Mouse (Mus musculus) neural tube, embryonic 13.5 days (tissue): ENCODE measurements around the gene Stk26. TPM values are rescaled to one million over a fixed set of nuclear protein-coding genes. Genes with fewer than 3 reads are reported as not detected.

Experiments
- ATAC-seq: fragments of 200-750 bp; cut with Nextera tagmentation; 2 replicates; pipeline ENCODE4 v1.8.0; 2017; ENCODE audit warnings: low read depth, mild to moderate bottlenecking, moderate TSS enrichment, moderate library complexity
- H3K27ac ChIP-seq: fragments of 300-500 bp; sonication (generic); replicated peaks from 2 replicates; pipeline ENCODE4 v1.5.1; 2015; ENCODE audit warnings: moderate library complexity, mild to moderate bottlenecking, inconsistent platforms
- H3K27me3 ChIP-seq: fragments of 300-500 bp; sonication (generic); 2 replicates; pipeline ENCODE4 v1.6.1; 2015; ENCODE audit warnings: mild to moderate bottlenecking, inconsistent platforms
- H3K36me3 ChIP-seq: fragments of 300-500 bp; sonication (generic); 2 replicates; pipeline ENCODE4 v1.6.1; 2015; ENCODE audit warnings: mild to moderate bottlenecking, inconsistent platforms
- H3K4me1 ChIP-seq: fragments of 300-500 bp; sonication (generic); replicated peaks from 2 replicates; pipeline ENCODE4 v1.6.1; 2015; ENCODE audit warnings: inconsistent platforms
- H3K4me2 ChIP-seq: fragments of 300-500 bp; sonication (generic); 2 replicates; pipeline ENCODE4 v1.6.1; 2015; ENCODE audit warnings: inconsistent platforms, mild to moderate bottlenecking, moderate library complexity
- H3K4me3 ChIP-seq: fragments of 300-500 bp; sonication (generic); 2 replicates; pipeline ENCODE4 v1.5.1; 2015; ENCODE audit warnings: mild to moderate bottlenecking, inconsistent platforms
- H3K9ac ChIP-seq: fragments of 300-500 bp; sonication (generic); 2 replicates; pipeline ENCODE4 v1.6.1; 2015; ENCODE audit warnings: moderate library complexity, mild to moderate bottlenecking, inconsistent platforms
- H3K9me3 ChIP-seq: fragments of 300-500 bp; sonication (generic); 2 replicates; pipeline ENCODE4 v1.6.1; 2016; ENCODE audit warnings: inconsistent platforms
- WGBS: fragments of 180-500 bp; shearing (Covaris S2); methylation state at CpG from one replicate; pipeline ENCODE4 v1.1.7; 2015; 5-methylcytosine and 5-hydroxymethylcytosine counted together
- polyA plus RNA-seq: library from polyadenylated mRNA; unstranded; fragments of >200 nt; fragmentation: Nextera tagmentation; extraction: Ambion mirVana; gene quantifications from 2 replicates; pipeline ENCODE4 v1.2.1, GENCODE M21; 2015

Stk26 gene
- polyA plus RNA-seq, 1 experiment from 2014 or later = 1.2 TPM

GRCm38 (mm10) chrX:50850428-50851184, 9.8 kb downstream of the Stk26 start:
- Histone ChIP-seq H3K4me2 (no peak overlapping the region), H3K9ac (no peak overlapping the region), H3K36me3 (no peaks in the 10 kb centered on the region), H3K9me3 (no peaks in the 10 kb centered on the region), H3K4me1 (no peaks in the 10 kb centered on the region), H3K27ac (no peak overlapping the region), H3K27me3 (no peaks in the 10 kb centered on the region), H3K4me3 (no peak overlapping the region)
- 90% methylated on average over 6 of the region's 6 CpGs for WGBS
- ATAC-seq = no peak

GRCm38 (mm10) chrX:50863771-50864170, 22.9 kb downstream of the Stk26 start:
- no peak for ATAC-seq
- Histone ChIP-seq H3K4me1 (no peaks in the 10 kb centered on the region), H3K4me3 (no peak overlapping the region), H3K9ac (no peak overlapping the region), H3K9me3 (no peaks in the 10 kb centered on the region), H3K4me2 (no peak overlapping the region), H3K27ac (no peak overlapping the region), H3K27me3 (no peaks in the 10 kb centered on the region), H3K36me3 (no peaks in the 10 kb centered on the region)
- WGBS = 78% methylated on average over 2 of the region's 2 CpGs

GRCm38 (mm10) chrX:50864734-50865133, 23.9 kb downstream of the Stk26 start:
- H3K9me3 ChIP-seq = no peaks in the 10 kb centered on the region
- no peak overlapping the region for H3K4me3 ChIP-seq
- H3K4me1 ChIP-seq = no peaks in the 10 kb centered on the region
- WGBS = 85% methylated on average over 5 of the region's 5 CpGs
- no peak overlapping the region for H3K9ac ChIP-seq
- H3K27ac ChIP-seq = no peak overlapping the region
- no peaks in the 10 kb centered on the region for H3K27me3 ChIP-seq
- ATAC-seq = no peak
- H3K36me3 ChIP-seq = no peaks in the 10 kb centered on the region
- H3K4me2 ChIP-seq = no peak overlapping the region

- H3K9me3 ChIP-seq = no peaks in the 10 kb centered on the region
- no peaks in the 10 kb centered on the region for H3K36me3 ChIP-seq
- H3K9ac ChIP-seq = no peak overlapping the region
- H3K4me2 ChIP-seq = no peak overlapping the region
- WGBS = 83% methylated on average over 6 of the region's 6 CpGs
- H3K4me1 ChIP-seq = no peaks in the 10 kb centered on the region
- no peak for ATAC-seq
- H3K27ac ChIP-seq = no peak overlapping the region
- no peak overlapping the region for H3K4me3 ChIP-seq
- no peaks in the 10 kb centered on the region for H3K27me3 ChIP-seq
Measured at GRCm38 (mm10) chrX:50874246-50875002, 33.6 kb downstream of the Stk26 start.

GRCm38 (mm10) chrX:50887999-50888398, 47.2 kb downstream of the Stk26 start:
- no peak for ATAC-seq
- Histone ChIP-seq H3K4me2 (no peak overlapping the region), H3K27ac (no peak overlapping the region), H3K4me3 (no peak overlapping the region), H3K4me1 (no peaks in the 10 kb centered on the region), H3K9ac (no peak overlapping the region), H3K36me3 (no peaks in the 10 kb centered on the region), H3K9me3 (no peaks in the 10 kb centered on the region), H3K27me3 (no peaks in the 10 kb centered on the region)
- WGBS = 83% methylated on average over 2 of the region's 2 CpGs

- Histone ChIP-seq H3K4me2 (no peak overlapping the region), H3K4me3 (no peak overlapping the region), H3K36me3 (no peaks in the 10 kb centered on the region), H3K27me3 (no peaks in the 10 kb centered on the region), H3K9ac (no peak overlapping the region), H3K4me1 (no peaks in the 10 kb centered on the region), H3K27ac (no peak overlapping the region), H3K9me3 (no peaks in the 10 kb centered on the region)
- WGBS = 82% methylated on average over 3 of the region's 3 CpGs
- ATAC-seq = no peak
Measured at GRCm38 (mm10) chrX:50903497-50903896, 62.6 kb downstream of the Stk26 start.

GRCm38 (mm10) chrX:50909915-50910314, 69.1 kb downstream of the Stk26 start:
- 92% methylated on average over 5 of the region's 5 CpGs for WGBS
- H3K4me3 ChIP-seq = no peak overlapping the region
- H3K9me3 ChIP-seq = no peaks in the 10 kb centered on the region
- no peak overlapping the region for H3K4me2 ChIP-seq
- H3K36me3 ChIP-seq = no peaks in the 10 kb centered on the region
- H3K4me1 ChIP-seq = no peaks in the 10 kb centered on the region
- ATAC-seq = no peak
- H3K27ac ChIP-seq = no peak overlapping the region
- H3K27me3 ChIP-seq = no peaks in the 10 kb centered on the region
- H3K9ac ChIP-seq = no peak overlapping the region

GRCm38 (mm10) chrX:50917389-50917788, 76.5 kb downstream of the Stk26 start:
- H3K4me2 ChIP-seq = no peak overlapping the region
- H3K9me3 ChIP-seq = no peaks in the 10 kb centered on the region
- H3K4me1 ChIP-seq = no peaks in the 10 kb centered on the region
- WGBS = 69% methylated on average over 3 of the region's 3 CpGs
- H3K4me3 ChIP-seq = no peak overlapping the region
- no peak for ATAC-seq
- H3K27me3 ChIP-seq = no peaks in the 10 kb centered on the region
- no peak overlapping the region for H3K27ac ChIP-seq
- H3K9ac ChIP-seq = no peak overlapping the region
- no peaks in the 10 kb centered on the region for H3K36me3 ChIP-seq

- no peak overlapping the region for H3K9ac ChIP-seq
- H3K4me2 ChIP-seq = no peak overlapping the region
- no peak overlapping the region for H3K4me3 ChIP-seq
- H3K27ac ChIP-seq = no peak overlapping the region
- H3K4me1 ChIP-seq = no peaks in the 10 kb centered on the region
- H3K27me3 ChIP-seq = no peaks in the 10 kb centered on the region
- WGBS = 62% methylated on average over 3 of the region's 3 CpGs
- H3K36me3 ChIP-seq = no peaks in the 10 kb centered on the region
- no peak for ATAC-seq
- no peaks in the 10 kb centered on the region for H3K9me3 ChIP-seq
Measured at GRCm38 (mm10) chrX:50918754-50919153, 77.9 kb downstream of the Stk26 start.

GRCm38 (mm10) chrX:50924629-50925364, 84.0 kb downstream of the Stk26 start:
- Histone ChIP-seq H3K9me3 (no peaks in the 10 kb centered on the region), H3K27ac (no peak overlapping the region), H3K4me3 (no peak overlapping the region), H3K4me2 (no peak overlapping the region), H3K27me3 (no peaks in the 10 kb centered on the region), H3K4me1 (no peaks in the 10 kb centered on the region), H3K9ac (no peak overlapping the region), H3K36me3 (no peaks in the 10 kb centered on the region)
- 43% methylated on average over 18 of the region's 18 CpGs for WGBS
- ATAC-seq = no peak

- no peaks in the 10 kb centered on the region for H3K9me3 ChIP-seq
- H3K9ac ChIP-seq = no peak overlapping the region
- H3K36me3 ChIP-seq = no peaks in the 10 kb centered on the region
- H3K4me2 ChIP-seq = no peak overlapping the region
- no peak overlapping the region for H3K27ac ChIP-seq
- no peaks in the 10 kb centered on the region for H3K27me3 ChIP-seq
- WGBS = 66% methylated on average over 10 of the region's 10 CpGs
- no peak for ATAC-seq
- H3K4me1 ChIP-seq = no peaks in the 10 kb centered on the region
- H3K4me3 ChIP-seq = no peak overlapping the region
Measured at GRCm38 (mm10) chrX:50926893-50927545, 86.2 kb downstream of the Stk26 start.

GRCm38 (mm10) chrX:50930309-50930708, 89.5 kb downstream of the Stk26 start:
- Histone ChIP-seq H3K9ac (no peak overlapping the region), H3K9me3 (no peaks in the 10 kb centered on the region), H3K27ac (no peak overlapping the region), H3K27me3 (no peaks in the 10 kb centered on the region), H3K4me3 (no peak overlapping the region), H3K4me2 (no peak overlapping the region), H3K4me1 (no peaks in the 10 kb centered on the region), H3K36me3 (no peaks in the 10 kb centered on the region)
- WGBS = 50% methylated on average over 3 of the region's 3 CpGs
- no peak for ATAC-seq
